Mouse (Mus musculus) heart, embryonic 11.5 days (tissue): ENCODE data around the gene Nolc1. TPM values are rescaled to one million over a fixed set of nuclear protein-coding genes. Genes with fewer than 3 reads are reported as not detected.

Experiments used
- ATAC-seq: fragments of 200-750 bp; cut with Nextera tagmentation; replicated peaks from 2 replicates; pipeline ENCODE4 v1.8.0; 2017; ENCODE audit warnings: moderate library complexity; ENCODE audit not compliant: insufficient number of reproducible peaks, low FRiP score, low TSS enrichment
- H3K27ac ChIP-seq: fragments of 300-500 bp; sonication (generic); 2 replicates; pipeline ENCODE4 v1.5.1; 2014; ENCODE audit warnings: mild to moderate bottlenecking, low read depth, low read length
- H3K27me3 ChIP-seq: fragments of 300-500 bp; sonication (generic); 2 replicates; pipeline ENCODE4 v1.6.1; 2014; ENCODE audit warnings: mild to moderate bottlenecking, low read length, mixed read lengths; ENCODE audit not compliant: control insufficient read depth, insufficient read depth
- H3K36me3 ChIP-seq: fragments of 300-500 bp; sonication (generic); 2 replicates; pipeline ENCODE4 v1.6.1; 2014; ENCODE audit warnings: mild to moderate bottlenecking, low read length, moderate library complexity, mixed read lengths; ENCODE audit not compliant: control insufficient read depth, insufficient read depth
- H3K4me1 ChIP-seq: fragments of 300-500 bp; sonication (generic); 2 replicates; pipeline ENCODE4 v1.6.1; 2014; ENCODE audit warnings: low read length; ENCODE audit not compliant: control insufficient read depth, insufficient read depth
- H3K4me2 ChIP-seq: fragments of 300-500 bp; sonication (generic); 2 replicates; pipeline ENCODE4 v1.6.1; 2014; ENCODE audit warnings: mild to moderate bottlenecking, moderate library complexity
- H3K4me3 ChIP-seq: fragments of 300-500 bp; sonication (generic); 2 replicates; pipeline ENCODE4 v1.5.1; 2014; ENCODE audit warnings: low read depth, low read length
- H3K9ac ChIP-seq: fragments of 300-500 bp; sonication (generic); 2 replicates; pipeline ENCODE4 v1.6.1; 2014; ENCODE audit warnings: mild to moderate bottlenecking, low read depth, low read length, moderate library complexity
- H3K9me3 ChIP-seq: fragments of 300-500 bp; sonication (generic); replicated peaks from 2 replicates; pipeline ENCODE4 v1.6.1; 2016; ENCODE audit warnings: low read length; ENCODE audit not compliant: control insufficient read depth
- WGBS: fragments of 180-500 bp; shearing (Covaris S2); extraction: QIAGEN DNeasy Blood & Tissue Kit; methylation state at CpG from one replicate; pipeline ENCODE4 v1.1.7; 2014; ENCODE audit not compliant: insufficient replicate concordance; 5-methylcytosine and 5-hydroxymethylcytosine counted together
- polyA plus RNA-seq: library from polyadenylated mRNA; unstranded; fragments of >200 nt; fragmentation: Nextera tagmentation; extraction: Ambion mirVana; gene quantifications from 2 replicates; pipeline ENCODE4 v1.2.1, GENCODE M21; 2014

Gene Nolc1
- polyA plus RNA-seq, 1 experiment from 2014 or later = 65.4 TPM

GRCm38 (mm10) chr19:46132577-46132976, 56.9 kb downstream of the Nolc1 start:
- Histone ChIP-seq H3K4me1 (peaks cover 15% of the 10 kb centered on the region), H3K4me2 (no peak overlapping the region), H3K36me3 (no peaks in the 10 kb centered on the region), H3K27ac (no peak overlapping the region), H3K27me3 (peaks cover 69% of the 10 kb centered on the region), H3K9me3 (no peaks in the 10 kb centered on the region), H3K9ac (no peak overlapping the region), H3K4me3 (no peak overlapping the region)
- no peak for ATAC-seq
- 44% methylated on average over 6 of the region's 6 CpGs for WGBS

Other genes starting within 250 kb of the Nolc1 start
- 9.6 and 11.9 TPM in 2 replicates for gene Armh3, start 77.4 kb upstream of the Nolc1 start, polyA plus RNA-seq
- 3.0 and 3.6 TPM in 2 replicates for gene Hps6, start 72.4 kb upstream of the Nolc1 start, polyA plus RNA-seq
- gene Pprc1, start 31.0 kb upstream of the Nolc1 start, polyA plus RNA-seq = 36.8 and 46.7 TPM in 2 replicates
- 53.6 and 59.7 TPM in 2 replicates for gene Ldb1, start 30.6 kb upstream of the Nolc1 start, polyA plus RNA-seq
- not detected in 2 replicates for gene Elovl3, start 56.0 kb downstream of the Nolc1 start, polyA plus RNA-seq
- gene Pitx3, start 72.5 kb downstream of the Nolc1 start, polyA plus RNA-seq = 0.26 TPM in 1 of 2 replicates, not detected in the other
- gene Gbf1, start 76.6 kb downstream of the Nolc1 start, polyA plus RNA-seq = 34.0 and 45.7 TPM in 2 replicates
- 6.8 and 7.3 TPM in 2 replicates for gene Nfkb2, start 228.5 kb downstream of the Nolc1 start, polyA plus RNA-seq